Mouse (Mus musculus) cerebellum, adult 2 months (tissue): ENCODE data around the gene Edem1.

ENCODE experiments used
- CTCF ChIP-seq: fragments of 200-500 bp; IDR thresholded peaks from 2 replicates; pipeline ENCODE4 v1.5.1; 2011; ENCODE audit warnings: low read depth, mild to moderate bottlenecking, control low read depth, low read length, moderate library complexity, borderline replicate concordance; ENCODE audit not compliant: insufficient read depth
- POLR2A ChIP-seq: fragments of 200-500 bp; IDR thresholded peaks from 2 replicates; pipeline ENCODE4 v1.6.1; 2011; ENCODE audit warnings: low read length, control low read depth, borderline replicate concordance; ENCODE audit not compliant: insufficient read depth

GRCm38 (mm10) chr6:108844093-108844492 lies 15.7 kb downstream of the Edem1 start:
- no peak for TF ChIP-seq CTCF
- no peak for TF ChIP-seq POLR2A
